26 mouse cellular contexts compared by ENCODE assay signal in genomic region chr1:38883766-38884165, GRCm38 (mm10). TPM values are rescaled to one million over a fixed set of nuclear protein-coding genes. Genes with fewer than 3 reads are reported as not detected.
DNase-seq lines count a peak whose midpoint lies in the region; ATAC-seq and TF ChIP-seq lines count a peak whose summit lies in the region.
"Had no signal": no experiment of that assay in that cellular context is flagged by ENCODE, and none has a peak within 500 bp of the region (broad histone marks: within the 10 kb centered on the region; RNA-seq: fewer than 3 reads in every experiment).

No protein-coding gene starts in this region.

- TF ChIP-seq CTCF in gastrocnemius, adult 2 months (IDR thresholded peaks at IDR 0.05): no peak
- TF ChIP-seq CTCF in thymus, adult 2 months (IDR thresholded peaks at IDR 0.05; ENCODE audit: borderline replicate concordance, control insufficient read depth, extremely low read depth, insufficient read depth, low read length, poor library complexity): no peak
- no peak for TF ChIP-seq CTCF in kidney, adult 2 months (conservative IDR thresholded peaks at IDR 0.05; ENCODE audit: insufficient read depth, insufficient read length, low read depth, low read length)

- no peak overlapping the region for H3K27ac ChIP-seq in gastrocnemius, adult 2 months
- H3K27ac ChIP-seq in thymus, adult 2 months (ENCODE audit: control insufficient read depth, insufficient read depth, low read length): peak overlapping the region; percentile 97
- no peak overlapping the region for H3K27ac ChIP-seq in kidney, adult 2 months (ENCODE audit: insufficient read depth, low read depth, low read length)
- H3K27ac ChIP-seq: forebrain, embryonic 15.5 days; hindbrain, embryonic 12.5 days; midbrain, embryonic 10.5 days had no signal

- WGBS in thymus, adult 2 months: 22% methylated on average over 9 of the region's 9 CpGs
- WGBS in kidney, adult 2 months: 84% methylated on average over 9 of the region's 9 CpGs

- H3K27me3 ChIP-seq in thymus, adult 2 months (ENCODE audit: control insufficient read depth, insufficient read depth, low read length): no peaks in the 10 kb centered on the region
- no peaks in the 10 kb centered on the region for H3K27me3 ChIP-seq in kidney, adult 2 months (replicated peaks; ENCODE audit: control insufficient read depth, insufficient read depth, low read length)
- H3K27me3 ChIP-seq: forebrain, embryonic 15.5 days; heart, embryonic 12.5 days; hindbrain, embryonic 12.5 days had no signal

- no peak for TF ChIP-seq POLR2A in thymus, adult 2 months (IDR thresholded peaks at IDR 0.05; ENCODE audit: control insufficient read depth, extremely low read depth, insufficient read depth, low read length, poor library complexity)
- TF ChIP-seq POLR2A in kidney, adult 2 months (IDR thresholded peaks at IDR 0.05; ENCODE audit: low read depth, low read length): no peak

- no peak overlapping the region for H3K4me3 ChIP-seq in gastrocnemius, adult 2 months
- no peak overlapping the region for H3K4me3 ChIP-seq in thymus, adult 2 months (ENCODE audit: control insufficient read depth, insufficient read depth, low read length)
- H3K4me3 ChIP-seq in kidney, adult 2 months (ENCODE audit: insufficient read depth, low read depth, low read length): no peak overlapping the region
- H3K4me3 ChIP-seq: erythroblast, embryonic 14.5 days; forebrain, embryonic 15.5 days; heart, embryonic 12.5 days; hindbrain, embryonic 12.5 days; midbrain, embryonic 10.5 days had no signal

- no peaks in the 10 kb centered on the region for H3K36me3 ChIP-seq in thymus, adult 2 months (ENCODE audit: control insufficient read depth, insufficient read depth, low read length)
- H3K36me3 ChIP-seq in kidney, adult 2 months (ENCODE audit: control insufficient read depth, insufficient read depth, low read length): no peaks in the 10 kb centered on the region
- H3K36me3 ChIP-seq: heart, embryonic 12.5 days had no signal

- intact Hi-C loops in gastrocnemius, adult 2 months (cut with DNase I): no loop called here

- peaks cover 53% of the 10 kb centered on the region for H3K4me1 ChIP-seq in thymus, adult 2 months (replicated peaks; ENCODE audit: control insufficient read depth, insufficient read depth, low read length)
- no peaks in the 10 kb centered on the region for H3K4me1 ChIP-seq in kidney, adult 2 months (ENCODE audit: control insufficient read depth, insufficient read depth, low read length)
- H3K4me1 ChIP-seq: forebrain, embryonic 15.5 days had no signal

- peak; percentile 27 for DNase-seq in gastrocnemius, adult 2 months
- no peak for DNase-seq in gastrocnemius, postnatal 25 days
- DNase-seq in CD4-positive helper T cell, adult 2 months (ENCODE audit: low read depth, low spot score): peak; percentile 79
- peak; percentile 57 for DNase-seq in T-cell, adult 2 months (ENCODE audit: low spot score)
- DNase-seq in thymus, adult 2 months: peak; percentile 54
- no peak for DNase-seq in frontal cortex, postnatal 14 days (ENCODE audit: low spot score in 2 of 2)
- no peak for DNase-seq in kidney, adult 2 months
- DNase-seq: adrenal gland, postnatal 10 days; cerebellum, adult 11-12 months; cerebellum, postnatal 36 days; kidney, postnatal 10 days; left cerebral cortex, postnatal 4 days; lung, adult 2 months; lung, postnatal 4 days had no signal

- ATAC-seq in erythroblast, adult 5-6 weeks (replicated peaks; ENCODE audit: low FRiP score, poor library complexity, severe bottlenecking): no peak
- ATAC-seq: forebrain, embryonic 15.5 days; intestine, embryonic 16.5 days had no signal

RNA-seq across cellular contexts. Expression of gene Chst10, which starts 14.2 kb away (rescaled TPM):
- total RNA-seq in gastrocnemius, adult 2 months (2021): under 1 TPM; 0.17 to 0.26 TPM
- under 1 TPM; 0.26 to 0.27 TPM for total RNA-seq in gastrocnemius, postnatal 25 days (2021)
- 20.5 and 20.9 TPM in 2 replicates for polyA plus RNA-seq in thymus, adult 2 months (2012; rRNA removed)
- total RNA-seq in erythroblast, adult 5-6 weeks (2015; ENCODE audit: low replicate concordance): 20.0 and 26.1 TPM in 2 replicates
- 24.4 and 40.0 TPM in 2 replicates for total RNA-seq in erythroblast, adult 5-6 weeks (2017; ENCODE audit: low replicate concordance)
- 0.22 and 0.37 TPM in 2 replicates for polyA plus RNA-seq in kidney, adult 2 months (2012; rRNA removed)

RNA-seq across cellular contexts. Expression of gene Lonrf2, which starts 47.3 kb away (rescaled TPM):
- total RNA-seq in gastrocnemius, adult 2 months (2021): under 1 TPM; 0.15 to 0.73 TPM
- total RNA-seq in gastrocnemius, postnatal 25 days (2021): 1 to 10 TPM in 1 of 2 experiments, under 1 TPM in 1; 0.69 to 1.0 TPM
- 0.46 and 0.47 TPM in 2 replicates for polyA plus RNA-seq in thymus, adult 2 months (2012; rRNA removed)
- 0.42 and 0.77 TPM in 2 replicates for total RNA-seq in erythroblast, adult 5-6 weeks (2015; ENCODE audit: low replicate concordance)
- total RNA-seq in erythroblast, adult 5-6 weeks (2017; ENCODE audit: low replicate concordance): 0.14 and 0.17 TPM in 2 replicates
- 0.34 and 0.38 TPM in 2 replicates for polyA plus RNA-seq in kidney, adult 2 months (2012; rRNA removed)
- total RNA-seq: liver, adult 2 months had no signal
- polyA plus RNA-seq: erythroblast, embryonic 14.5 days; liver, adult 2 months had no signal

RNA-seq across cellular contexts. Expression of gene Nms, which starts 55.2 kb away (rescaled TPM):
- not detected for total RNA-seq in gastrocnemius, adult 2 months (2021)
- total RNA-seq in gastrocnemius, postnatal 25 days (2021): not detected
- polyA plus RNA-seq in thymus, adult 2 months (2012; rRNA removed): 0.22 and 0.27 TPM in 2 replicates
- total RNA-seq in erythroblast, adult 5-6 weeks (2015; ENCODE audit: low replicate concordance): not detected in 2 replicates
- total RNA-seq in erythroblast, adult 5-6 weeks (2017; ENCODE audit: low replicate concordance): not detected in 2 replicates
- polyA plus RNA-seq in kidney, adult 2 months (2012; rRNA removed): not detected in 2 replicates
- total RNA-seq: adrenal gland, postnatal 10 days; gastrocnemius, adult 8-10 months; layer of hippocampus, adult 8-10 months; left cerebral cortex, adult 18-20 months; left cerebral cortex, postnatal 4 days; liver, adult 2 months had no signal
- polyA plus RNA-seq: erythroblast, embryonic 14.5 days; heart, embryonic 12.5 days; intestine, embryonic 16.5 days; liver, adult 2 months; lung, adult 2 months; midbrain, embryonic 10.5 days; small intestine, adult 2 months had no signal

Comparison
In these comparisons a context has a peak if more than half of its experiments do, and no peak if none do; other contexts are left out.
1. DNase-seq: peak in gastrocnemius, adult 2 months (single experiment), CD4-positive helper T cell, adult 2 months (single experiment), T-cell, adult 2 months (single experiment) and thymus, adult 2 months (single experiment); none in gastrocnemius, postnatal 25 days (single experiment), frontal cortex, postnatal 14 days (0 of 2) and kidney, adult 2 months (single experiment).
2. RNA of gene Chst10, which starts 14.2 kb away (total RNA-seq): 20.0 to 40.0 TPM in erythroblast, adult 5-6 weeks; 0.26 to 0.27 TPM in gastrocnemius, postnatal 25 days and 0.17 to 0.26 TPM in gastrocnemius, adult 2 months; every median in the first group is over 10 times any median in the second.